Mouse (Mus musculus) forebrain, embryonic 12.5 days (tissue): Measurements from ENCODE around the gene Adh5. TPM values are rescaled to one million over a fixed set of nuclear protein-coding genes. Genes with fewer than 3 reads are reported as not detected.

Experiments
- ATAC-seq: fragments of 200-750 bp; cut with Nextera tagmentation; 2 replicates; pipeline ENCODE4 v1.8.0; 2017; ENCODE audit warnings: moderate TSS enrichment; ENCODE audit not compliant: low FRiP score
- H3K27ac ChIP-seq: fragments of 300-500 bp; sonication (generic); 2 replicates; pipeline ENCODE4 v1.5.1; 2016; ENCODE audit warnings: mild to moderate bottlenecking
- H3K27me3 ChIP-seq: fragments of 300-500 bp; sonication (generic); 2 replicates; pipeline ENCODE4 v1.6.1; 2016; ENCODE audit warnings: mild to moderate bottlenecking
- H3K36me3 ChIP-seq: fragments of 300-500 bp; sonication (generic); replicated peaks from 2 replicates; pipeline ENCODE4 v1.6.1; 2016; ENCODE audit warnings: mild to moderate bottlenecking
- H3K4me1 ChIP-seq: fragments of 300-500 bp; sonication (generic); 2 replicates; pipeline ENCODE4 v1.6.1; 2016
- H3K4me2 ChIP-seq: fragments of 300-500 bp; sonication (generic); 2 replicates; pipeline ENCODE4 v1.6.1; 2016; ENCODE audit warnings: mild to moderate bottlenecking, moderate library complexity
- H3K4me3 ChIP-seq: fragments of 300-500 bp; sonication (generic); replicated peaks from 2 replicates; pipeline ENCODE4 v1.5.1; 2016; ENCODE audit warnings: mild to moderate bottlenecking
- H3K9ac ChIP-seq: fragments of 300-500 bp; sonication (generic); 2 replicates; pipeline ENCODE4 v1.6.1; 2016; ENCODE audit warnings: mild to moderate bottlenecking
- H3K9me3 ChIP-seq: fragments of 300-500 bp; sonication (generic); 2 replicates; pipeline ENCODE4 v1.6.1; 2016
- WGBS: fragments of 180-500 bp; shearing (Covaris S2); methylation state at CpG from one replicate; pipeline ENCODE4 v1.1.7; 2016; 5-methylcytosine and 5-hydroxymethylcytosine counted together
- polyA plus RNA-seq: library from polyadenylated mRNA; unstranded; fragments of >200 nt; fragmentation: Nextera tagmentation; extraction: Ambion mirVana; gene quantifications from 2 replicates; pipeline ENCODE4 v1.2.1, GENCODE M21; 2016

Gene Adh5
- polyA plus RNA-seq, 1 experiment from 2014 or later = 263 TPM

DNA sequence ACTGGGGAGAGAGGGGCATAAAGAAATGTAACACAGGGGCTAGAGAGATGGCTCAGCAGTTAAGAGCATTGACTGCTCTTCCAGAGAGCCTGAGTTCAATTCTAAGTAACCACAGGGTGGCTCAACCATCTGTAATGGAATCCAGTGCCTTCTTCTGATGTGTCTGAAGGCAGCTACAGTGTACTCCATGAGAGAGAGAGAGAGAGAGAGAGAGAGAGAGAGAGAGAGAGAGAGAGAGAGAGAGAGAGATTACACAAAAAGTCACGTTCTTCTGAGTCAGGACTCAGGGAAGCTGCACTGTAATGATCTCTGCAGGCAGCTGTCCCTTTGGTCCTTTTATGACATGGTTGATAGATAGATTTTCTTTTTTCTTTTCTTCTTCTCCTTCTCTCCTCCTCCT, 51.7 kb downstream of the Adh5 start:
- Histone ChIP-seq H3K27ac (no peak overlapping the region), H3K9ac (no peak overlapping the region), H3K4me1 (no peaks in the 10 kb centered on the region; the same call in 1 of the 2 replicates), H3K9me3 (no peaks in the 10 kb centered on the region), H3K4me3 (no peak overlapping the region), H3K36me3 (no peaks in the 10 kb centered on the region), H3K27me3 (no peaks in the 10 kb centered on the region), H3K4me2 (no peak overlapping the region)
- ATAC-seq = no peak
- 67% methylated on average over 1 of the region's 1 CpGs for WGBS

DNA sequence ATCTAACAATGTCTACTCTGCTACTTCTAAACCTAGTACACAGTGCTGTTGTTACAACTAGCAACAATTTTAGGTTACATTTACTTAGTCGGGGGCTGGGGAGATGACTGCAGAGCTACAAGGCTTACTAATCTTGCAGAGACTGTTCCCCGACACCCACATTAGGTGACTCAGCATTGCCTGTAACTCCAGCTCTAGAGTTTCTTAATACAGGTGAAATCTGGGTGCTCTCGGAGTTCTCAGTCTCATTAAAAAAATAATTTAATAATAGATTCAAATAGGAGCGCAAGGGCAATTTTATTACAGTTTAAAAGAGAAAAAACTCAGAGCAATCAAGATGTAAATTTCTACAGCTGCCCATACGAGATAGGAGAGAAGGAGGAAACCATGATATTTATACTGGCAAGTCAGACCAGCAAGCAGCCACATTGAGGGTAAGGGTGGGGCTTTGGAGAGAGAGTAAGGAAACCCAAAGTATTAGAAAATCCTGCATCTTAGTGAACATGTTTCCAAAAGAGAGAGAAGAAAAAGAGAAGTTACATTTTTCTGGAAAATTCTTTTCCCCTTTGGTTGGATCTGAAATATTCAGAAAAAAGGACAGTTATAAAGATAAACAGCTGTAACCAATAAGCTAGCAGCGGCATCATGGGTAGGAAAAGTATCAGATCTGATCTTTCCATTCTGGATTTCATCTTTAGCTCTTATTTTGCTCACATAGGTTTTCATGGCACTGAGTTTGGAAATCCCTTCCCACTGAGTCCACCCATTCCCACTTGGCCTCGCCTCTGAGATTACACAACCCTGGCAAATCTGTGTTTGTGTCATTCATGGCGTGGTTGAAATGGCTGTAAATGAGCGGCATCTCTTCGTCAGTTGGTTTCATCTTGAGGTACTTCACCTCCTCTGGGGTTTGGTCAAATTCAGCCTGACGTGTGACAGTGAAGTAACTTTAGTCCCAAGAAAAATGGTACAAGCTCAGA, 52.6 kb downstream of the Adh5 start:
- ATAC-seq = no peak
- Histone ChIP-seq H3K27me3 (no peaks in the 10 kb centered on the region), H3K4me1 (peaks cover 7% of the 10 kb centered on the region; the same call in 1 of the 2 replicates), H3K36me3 (no peaks in the 10 kb centered on the region), H3K27ac (no peak overlapping the region), H3K4me3 (no peak overlapping the region), H3K9ac (no peak overlapping the region), H3K4me2 (no peak overlapping the region), H3K9me3 (no peaks in the 10 kb centered on the region)
- WGBS = 87% methylated on average over 11 of the region's 11 CpGs

GRCm38 (mm10) chr3:138498731-138499130, 55.8 kb downstream of the Adh5 start:
- Histone ChIP-seq H3K27ac (no peak overlapping the region), H3K27me3 (no peaks in the 10 kb centered on the region), H3K9me3 (no peaks in the 10 kb centered on the region), H3K4me3 (no peak overlapping the region), H3K4me2 (no peak overlapping the region), H3K4me1 (peaks cover 7% of the 10 kb centered on the region; the same call in 1 of the 2 replicates), H3K36me3 (no peaks in the 10 kb centered on the region), H3K9ac (no peak overlapping the region)
- 78% methylated on average over 4 of the region's 4 CpGs for WGBS
- no peak for ATAC-seq

DNA sequence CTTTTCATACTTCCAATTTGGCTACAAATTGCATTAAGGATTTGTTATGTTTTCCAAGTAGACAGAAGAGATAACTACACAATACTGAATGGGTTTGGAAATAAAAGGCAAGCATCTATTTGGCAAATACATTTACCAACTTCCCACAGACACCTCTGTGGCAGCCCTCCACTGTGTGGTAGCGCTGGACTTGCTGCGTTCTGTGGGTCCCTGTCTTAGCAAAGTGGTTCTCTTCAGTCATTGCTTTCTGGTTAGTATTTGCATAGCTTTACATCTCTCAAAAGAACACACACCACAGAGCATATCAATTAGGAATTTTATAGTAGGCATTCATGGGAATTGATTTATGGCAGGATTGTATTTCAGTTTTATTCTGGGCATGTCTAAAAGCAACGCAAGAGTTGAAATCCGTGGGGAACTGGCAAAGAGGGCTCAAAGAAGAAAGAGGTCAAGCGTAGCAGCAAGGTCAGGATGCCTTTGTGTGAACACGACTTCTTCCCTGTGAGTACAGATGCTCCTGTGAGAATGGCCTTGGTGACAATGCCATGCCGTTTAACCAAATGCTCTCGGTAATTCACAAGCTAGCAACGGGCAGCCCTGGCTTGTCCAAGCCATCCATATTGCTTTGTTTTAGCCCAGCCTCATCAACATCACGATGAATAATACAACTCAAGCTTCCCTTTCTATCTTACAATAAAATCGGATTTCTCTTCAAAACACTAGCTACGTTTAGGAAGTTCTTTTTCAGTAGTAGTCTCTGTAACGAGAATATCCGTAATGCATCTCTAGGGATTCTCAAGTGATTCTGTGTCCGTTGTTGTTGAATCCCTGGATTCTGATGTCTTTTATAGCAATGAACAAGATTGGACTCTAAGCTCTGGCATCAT, 57.2 kb downstream of the Adh5 start:
- no peak overlapping the region for H3K4me2 ChIP-seq
- peaks cover 7% of the 10 kb centered on the region; the same call in 1 of the 2 replicates for H3K4me1 ChIP-seq
- no peaks in the 10 kb centered on the region for H3K27me3 ChIP-seq
- 45% methylated on average over 15 of the region's 15 CpGs for WGBS
- H3K36me3 ChIP-seq = no peaks in the 10 kb centered on the region
- no peak overlapping the region for H3K4me3 ChIP-seq
- ATAC-seq = no peak; the same call in 1 of the 2 replicates
- H3K9me3 ChIP-seq = no peaks in the 10 kb centered on the region
- H3K27ac ChIP-seq = no peak overlapping the region
- no peak overlapping the region for H3K9ac ChIP-seq

DNA sequence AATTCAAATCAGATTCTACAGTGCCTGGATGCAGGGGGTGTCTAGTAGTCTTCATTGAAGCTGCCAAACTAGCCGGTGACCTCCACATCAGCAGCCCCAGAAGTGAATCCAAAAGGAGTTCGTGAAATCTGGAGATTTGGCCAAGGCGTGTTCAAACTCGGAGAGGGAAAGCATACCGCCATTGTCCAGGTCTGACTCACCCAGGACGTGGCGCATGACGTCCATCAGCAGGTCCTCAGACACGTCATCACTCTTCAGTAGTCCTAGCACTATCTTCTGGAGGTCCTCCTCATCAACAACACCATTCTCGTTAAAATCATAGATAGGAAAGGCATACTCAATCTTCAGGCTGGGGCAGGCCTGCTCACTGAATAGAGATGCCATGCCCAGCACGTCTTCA, 60.9 kb downstream of the Adh5 start:
- Histone ChIP-seq H3K4me2 (no peak overlapping the region), H3K36me3 (no peaks in the 10 kb centered on the region), H3K27me3 (no peaks in the 10 kb centered on the region), H3K9ac (no peak overlapping the region), H3K27ac (no peak overlapping the region), H3K4me3 (no peak overlapping the region), H3K9me3 (no peaks in the 10 kb centered on the region), H3K4me1 (peaks cover 7% of the 10 kb centered on the region; the same call in 1 of the 2 replicates)
- 89% methylated on average over 11 of the region's 11 CpGs for WGBS
- ATAC-seq = no peak

Other genes with a start within 250 kb of the Adh5 start
- not detected in 2 replicates for gene 4930579F01Rik, start 249.3 kb upstream of the Adh5 start, polyA plus RNA-seq
- 0.17 TPM in 1 of 2 replicates, not detected in the other for gene Adh7, start 225.3 kb upstream of the Adh5 start, polyA plus RNA-seq
- 0.20 and 0.55 TPM in 2 replicates for gene Adh1, start 182.1 kb upstream of the Adh5 start, polyA plus RNA-seq
- gene Adh6a, start 129.8 kb upstream of the Adh5 start, polyA plus RNA-seq = not detected in 2 replicates
- 0.10 and 0.23 TPM in 2 replicates for gene Adh6b, start 101.3 kb upstream of the Adh5 start, polyA plus RNA-seq
- gene Adh4, start 27.6 kb upstream of the Adh5 start, polyA plus RNA-seq = not detected in 2 replicates
- gene Metap1, start 46.4 kb downstream of the Adh5 start, polyA plus RNA-seq = 43.8 and 47.0 TPM in 2 replicates
- 353 and 402 TPM in 2 replicates for gene Eif4e, start 83.1 kb downstream of the Adh5 start, polyA plus RNA-seq